Mouse (Mus musculus): ENCODE measurements around the gene BC061237. TPM values are rescaled to one million over a fixed set of nuclear protein-coding genes. Genes with fewer than 3 reads are reported as not detected.
"Not testable (repeated sequence)": the region's sequence is repeated elsewhere in the genome, so short reads cannot be mapped to it uniquely, and the experiment has no call there.

Gene BC061237
- not detected in 2 replicates for polyA plus RNA-seq (2014; fragmentation: Nextera tagmentation; extraction: Ambion mirVana)

- H3K36me3 ChIP-seq (ENCODE audit: control insufficient read depth, insufficient read depth, low read length); ATAC-seq (replicated peaks; ENCODE audit: low FRiP score); H3K4me2 ChIP-seq; H3K9me3 ChIP-seq (ENCODE audit: control insufficient read depth, low read length); H3K4me1 ChIP-seq (replicated peaks; ENCODE audit: control insufficient read depth, insufficient read depth, low read length); H3K4me3 ChIP-seq (ENCODE audit: low read depth, low read length); DNase-seq (ENCODE audit: low spot score); H3K27ac ChIP-seq (ENCODE audit: low read depth, low read length); H3K9ac ChIP-seq (ENCODE audit: low read depth, low read length); H3K27me3 ChIP-seq (replicated peaks; ENCODE audit: control insufficient read depth, insufficient read depth, low read length): not testable (repeated sequence)
- WGBS = no CpG with 5 or more reads among the region's 1 CpGs
Measured at GRCm38 (mm10) chr14:44492163-44492562, at the start of gene BC061237. Gene BC061237 (plus strand): TSS chr14:44492463.

GRCm38 (mm10) chr14:44517976-44518375 is 25.7 kb downstream of the BC061237 start, which contains the start of gene Gm17093:
Gene Gm17093 (plus strand): TSS chr14:44518276.
- not testable (repeated sequence) for H3K4me3 ChIP-seq (ENCODE audit: low read depth, low read length); H3K9ac ChIP-seq (ENCODE audit: low read depth, low read length); DNase-seq (ENCODE audit: low spot score); H3K27me3 ChIP-seq (replicated peaks; ENCODE audit: control insufficient read depth, insufficient read depth, low read length); ATAC-seq (replicated peaks; ENCODE audit: low FRiP score); H3K36me3 ChIP-seq (ENCODE audit: control insufficient read depth, insufficient read depth, low read length); H3K27ac ChIP-seq (ENCODE audit: low read depth, low read length); H3K4me1 ChIP-seq (replicated peaks; ENCODE audit: control insufficient read depth, insufficient read depth, low read length); H3K4me2 ChIP-seq; H3K9me3 ChIP-seq (ENCODE audit: control insufficient read depth, low read length)
- WGBS = 77% methylated on average over 5 of the region's 5 CpGs

GRCm38 (mm10) chr14:44547961-44548360 is 55.7 kb downstream of the BC061237 start:
- not testable (repeated sequence) for DNase-seq (ENCODE audit: low spot score); H3K27me3 ChIP-seq (replicated peaks; ENCODE audit: control insufficient read depth, insufficient read depth, low read length); H3K36me3 ChIP-seq (ENCODE audit: control insufficient read depth, insufficient read depth, low read length); H3K9me3 ChIP-seq (ENCODE audit: control insufficient read depth, low read length); H3K27ac ChIP-seq (ENCODE audit: low read depth, low read length); H3K4me3 ChIP-seq (ENCODE audit: low read depth, low read length); ATAC-seq (replicated peaks; ENCODE audit: low FRiP score); H3K4me1 ChIP-seq (replicated peaks; ENCODE audit: control insufficient read depth, insufficient read depth, low read length); H3K4me2 ChIP-seq; H3K9ac ChIP-seq (ENCODE audit: low read depth, low read length)
- WGBS = 64% methylated on average over 3 of the region's 5 CpGs

Other genes starting within 250 kb of the BC061237 start
- not detected in 2 replicates for gene Gm8220, start 206.9 kb upstream of the BC061237 start, polyA plus RNA-seq (2014; fragmentation: Nextera tagmentation; extraction: Ambion mirVana)
- not detected in 2 replicates for gene Gm5930, start 153.9 kb upstream of the BC061237 start, polyA plus RNA-seq (2014; fragmentation: Nextera tagmentation; extraction: Ambion mirVana)
- gene Gm8229, start 127.1 kb upstream of the BC061237 start, polyA plus RNA-seq (2014; fragmentation: Nextera tagmentation; extraction: Ambion mirVana) = not detected in 2 replicates
- gene Gm3371, start 81.8 kb upstream of the BC061237 start, polyA plus RNA-seq (2014; fragmentation: Nextera tagmentation; extraction: Ambion mirVana) = not detected in 2 replicates
- gene Gm8232, start 58.8 kb upstream of the BC061237 start, polyA plus RNA-seq (2014; fragmentation: Nextera tagmentation; extraction: Ambion mirVana) = not detected in 2 replicates
- not detected in 2 replicates for gene Gm17093, start 25.8 kb downstream of the BC061237 start, polyA plus RNA-seq (2014; fragmentation: Nextera tagmentation; extraction: Ambion mirVana)
- not detected in 2 replicates for gene Gm8247, start 90.7 kb downstream of the BC061237 start, polyA plus RNA-seq (2014; fragmentation: Nextera tagmentation; extraction: Ambion mirVana)
- gene Gm5624, start 135.5 kb downstream of the BC061237 start, polyA plus RNA-seq (2014; fragmentation: Nextera tagmentation; extraction: Ambion mirVana) = not detected in 2 replicates
- not detected in 2 replicates for gene Gm8257, start 214.0 kb downstream of the BC061237 start, polyA plus RNA-seq (2014; fragmentation: Nextera tagmentation; extraction: Ambion mirVana)

Data from liver, embryonic 11.5 days (tissue).